Mouse (Mus musculus): Measurements from ENCODE around the gene Retsat. TPM values are rescaled to one million over a fixed set of nuclear protein-coding genes. Genes with fewer than 3 reads are reported as not detected.

Retsat gene
- total and polyA plus RNA-seq, 3 experiments: 15.5 to 27.7 (median 15.6) TPM

DNA sequence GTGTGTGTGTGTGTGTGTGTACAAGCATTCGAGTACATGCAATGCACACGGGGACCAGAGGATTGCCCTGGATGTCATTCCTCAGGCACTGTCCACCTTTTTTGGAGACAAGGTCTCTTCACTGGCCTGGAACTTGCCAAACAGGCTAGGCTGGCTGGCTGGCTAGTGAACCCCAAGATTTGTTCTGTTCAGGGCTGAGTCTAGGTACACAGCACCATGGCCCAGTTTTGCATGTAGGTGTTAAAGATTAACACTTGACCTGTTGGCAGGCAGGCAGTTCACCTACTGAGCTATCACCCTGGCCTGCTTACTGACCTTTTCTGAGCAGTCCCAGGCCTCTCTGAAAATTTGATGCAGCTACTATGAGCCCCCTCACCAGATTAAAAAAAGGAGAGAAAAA is 32.1 kb downstream of the Retsat start:
- H3K4me2 ChIP-seq (ENCODE audit: insufficient read depth, low read depth, poor library complexity, severe bottlenecking): no peak overlapping the region
- in situ Hi-C loops (cut with MboI; ENCODE audit: low pct_ligation_motif_present, low pct_unique_long_range_greater_than_20kb, low sequenced_read_pairs) (no loop called here), dilution Hi-C loops (cut with MboI; ENCODE audit: extremely low pct_ligation_motif_present, extremely low pct_unique_long_range_greater_than_20kb, low sequenced_read_pairs) (no loop called here)
- no peak for DNase-seq (ENCODE audit: extremely low read depth)
- H3K27ac ChIP-seq (ENCODE audit: insufficient read depth, low read depth): no peak overlapping the region
- H3K9ac ChIP-seq (ENCODE audit: insufficient read depth, low read depth): no peak overlapping the region
- H3K4me1 ChIP-seq (ENCODE audit: control insufficient read depth in 1 of 2, insufficient read depth in 2 of 2): peaks cover 9 to 39% of the 10 kb centered on the region in 2 experiments
- peaks cover 0 to 23% of the 10 kb centered on the region in 2 experiments for H3K36me3 ChIP-seq (replicated peaks in 1 of 2; ENCODE audit: control insufficient read depth in 1 of 2, insufficient read depth in 1 of 2, low read length in 1 of 2)
- H3K4me3 ChIP-seq (replicated peaks in 1 of 3; ENCODE audit: low read depth in 2 of 3, low read length in 2 of 3, poor library complexity in 1 of 3): peak overlapping the region in 1 of 3 experiments; percentile 54
- no peaks in the 10 kb centered on the region for H3K79me2 ChIP-seq (replicated peaks; ENCODE audit: control insufficient read depth, extremely low read depth, insufficient read depth, poor library complexity, severe bottlenecking)
- H3K9me3 ChIP-seq (replicated peaks; ENCODE audit: low read length): no peaks in the 10 kb centered on the region
- no peaks in the 10 kb centered on the region for H3K27me3 ChIP-seq (replicated peaks)
- no peak for TF ChIP-seq CTCF (conservative IDR thresholded peaks at IDR 0.05 in 1 of 2, IDR thresholded peaks at IDR 0.05 in 1 of 2; ENCODE audit: low read depth in 2 of 2, low read length in 2 of 2)
- no peak for TF ChIP-seq MAX (IDR thresholded peaks at IDR 0.05; ENCODE audit: low read length)
- TF ChIP-seq ELF1 (IDR thresholded peaks at IDR 0.05; ENCODE audit: low read depth, low read length): no peak
- no peak for TF ChIP-seq ZC3H11A (IDR thresholded peaks at IDR 0.05; ENCODE audit: low read depth, low read length)
- no peak for TF ChIP-seq TCF12 (IDR thresholded peaks at IDR 0.05; ENCODE audit: low read depth, low read length)
- TF ChIP-seq POLR2A (IDR thresholded peaks at IDR 0.05; ENCODE audit: low read depth, low read length): no peak
- no peak for TF ChIP-seq USF2 (conservative IDR thresholded peaks at IDR 0.05; ENCODE audit: low read depth, low read length)
- no peak for TF ChIP-seq IRF4 (IDR thresholded peaks at IDR 0.05; ENCODE audit: low read depth, low read length)
- TF ChIP-seq NRF1 (IDR thresholded peaks at IDR 0.05; ENCODE audit: low read depth, low read length): no peak
- TF ChIP-seq MAZ (IDR thresholded peaks at IDR 0.05; ENCODE audit: low read depth, low read length): no peak
- TF ChIP-seq ZKSCAN1 (IDR thresholded peaks at IDR 0.05; ENCODE audit: borderline replicate concordance, low read depth, low read length): no peak
- TF ChIP-seq BHLHE40 (IDR thresholded peaks at IDR 0.05; ENCODE audit: low read depth, low read length): no peak
- TF ChIP-seq CHD1 (IDR thresholded peaks at IDR 0.05; ENCODE audit: low read depth, low read length): no peak
- TF ChIP-seq MYC (IDR thresholded peaks at IDR 0.05; ENCODE audit: low read depth, low read length): no peak
- TF ChIP-seq MEF2A (IDR thresholded peaks at IDR 0.05; ENCODE audit: borderline replicate concordance, low read depth, low read length): no peak

DNA sequence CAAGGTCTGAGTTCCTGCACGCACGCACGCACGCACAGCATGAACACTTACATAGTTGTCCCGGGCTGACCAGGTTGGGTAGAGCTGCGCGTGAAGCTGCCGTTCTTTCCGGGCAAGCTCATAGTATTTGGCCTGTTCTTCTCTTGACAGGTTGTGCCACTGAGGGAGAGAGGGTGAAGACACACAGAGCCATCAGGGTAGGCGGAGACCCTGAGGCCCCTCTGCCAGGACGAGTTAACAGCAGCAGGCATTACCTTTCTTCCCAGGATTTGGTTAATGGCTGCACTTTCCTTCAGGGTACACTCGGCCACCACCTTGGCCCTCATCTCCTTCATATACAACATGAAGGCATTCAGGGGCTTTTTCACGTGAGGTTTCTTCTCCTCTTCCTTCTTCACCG is 32.7 kb downstream of the Retsat start:
- no peak for DNase-seq (ENCODE audit: extremely low read depth)
- no peak overlapping the region for H3K27ac ChIP-seq (ENCODE audit: insufficient read depth, low read depth)
- in situ Hi-C loops (cut with MboI; ENCODE audit: low pct_ligation_motif_present, low pct_unique_long_range_greater_than_20kb, low sequenced_read_pairs): no loop called here

More for the DNA sequence above, 32.7 kb downstream of the Retsat start:
- Histone ChIP-seq H3K79me2 (replicated peaks; ENCODE audit: control insufficient read depth, extremely low read depth, insufficient read depth, poor library complexity, severe bottlenecking) (no peaks in the 10 kb centered on the region), H3K9ac (ENCODE audit: insufficient read depth, low read depth) (no peak overlapping the region), H3K36me3 (replicated peaks in 1 of 2; ENCODE audit: control insufficient read depth in 1 of 2, insufficient read depth in 1 of 2, low read length in 1 of 2) (peaks cover 0 to 23% of the 10 kb centered on the region in 2 experiments), H3K4me2 (ENCODE audit: insufficient read depth, low read depth, poor library complexity, severe bottlenecking) (no peak overlapping the region; the same call in 1 of the 2 replicates), H3K4me1 (ENCODE audit: control insufficient read depth in 1 of 2, insufficient read depth in 2 of 2) (peaks cover 9 to 39% of the 10 kb centered on the region in 2 experiments), H3K9me3 (replicated peaks; ENCODE audit: low read length) (no peaks in the 10 kb centered on the region), H3K4me3 (replicated peaks in 1 of 3; ENCODE audit: low read depth in 2 of 3, low read length in 2 of 3, poor library complexity in 1 of 3) (peak overlapping the region in 1 of 3 experiments; percentile 54), H3K27me3 (replicated peaks) (no peaks in the 10 kb centered on the region)
- dilution Hi-C loops (cut with MboI; ENCODE audit: extremely low pct_ligation_motif_present, extremely low pct_unique_long_range_greater_than_20kb, low sequenced_read_pairs): no loop called here
- TF ChIP-seq ZMIZ1 (IDR thresholded peaks at IDR 0.05; ENCODE audit: low read depth, low read length): no peak
- TF ChIP-seq BHLHE40 (IDR thresholded peaks at IDR 0.05; ENCODE audit: low read depth, low read length): peak; percentile 62

All from CH12.LX (cell line).